Mouse (Mus musculus) kidney, adult 2 months (tissue): Measurements from ENCODE around the gene Trpm8. TPM values are rescaled to one million over a fixed set of nuclear protein-coding genes. Genes with fewer than 3 reads are reported as not detected.

ENCODE experiments used
- DNase-seq: peaks from one replicate; pipeline ENCODE4 v3.0.0; 2021
- H3K27ac ChIP-seq: fragments of 200-500 bp; 2 replicates; pipeline ENCODE4 v1.5.1; 2012; ENCODE audit warnings: low read depth, low read length, control low read depth, inconsistent platforms; ENCODE audit not compliant: insufficient read depth
- H3K27me3 ChIP-seq: fragments of 200-500 bp; replicated peaks from 2 replicates; pipeline ENCODE4 v1.6.1; 2012; ENCODE audit warnings: mild to moderate bottlenecking, moderate library complexity, low read length, inconsistent platforms; ENCODE audit not compliant: control insufficient read depth, insufficient read depth
- H3K36me3 ChIP-seq: fragments of 200-500 bp; 2 replicates; pipeline ENCODE4 v1.6.1; 2012; ENCODE audit warnings: mild to moderate bottlenecking, moderate library complexity, low read length, inconsistent platforms; ENCODE audit not compliant: control insufficient read depth, insufficient read depth
- H3K4me1 ChIP-seq: fragments of 200-500 bp; 2 replicates; pipeline ENCODE4 v1.6.1; 2011; ENCODE audit warnings: low read length; ENCODE audit not compliant: control insufficient read depth, insufficient read depth
- H3K4me3 ChIP-seq: fragments of 200-500 bp; 2 replicates; pipeline ENCODE4 v1.5.1; 2011; ENCODE audit warnings: mild to moderate bottlenecking, low read depth, low read length, control low read depth; ENCODE audit not compliant: insufficient read depth
- CTCF ChIP-seq: fragments of 200-500 bp; conservative IDR thresholded peaks from 2 replicates; pipeline ENCODE4 v1.5.1; 2011; ENCODE audit warnings: low read depth, mild to moderate bottlenecking, control low read depth, low read length, moderate library complexity, mixed read lengths; ENCODE audit not compliant: insufficient read depth, insufficient read length
- POLR2A ChIP-seq: fragments of 200-500 bp; IDR thresholded peaks from one replicate; pipeline ENCODE4 v1.6.1; 2011; ENCODE audit warnings: low read depth, low read length, control low read depth
- WGBS: fragments of 180-500 bp; shearing (Covaris S2); methylation state at CpG from one replicate; pipeline ENCODE4 v1.1.7; 2018; 5-methylcytosine and 5-hydroxymethylcytosine counted together
- polyA plus RNA-seq: library from polyadenylated mRNA; depleted of rRNA; stranded (reverse); fragments of >200 nt; gene quantifications from 2 replicates; pipeline ENCODE4 v1.2.3, GENCODE M21; 2012

Trpm8 gene
- polyA plus RNA-seq, 1 experiment = not detected

DNA sequence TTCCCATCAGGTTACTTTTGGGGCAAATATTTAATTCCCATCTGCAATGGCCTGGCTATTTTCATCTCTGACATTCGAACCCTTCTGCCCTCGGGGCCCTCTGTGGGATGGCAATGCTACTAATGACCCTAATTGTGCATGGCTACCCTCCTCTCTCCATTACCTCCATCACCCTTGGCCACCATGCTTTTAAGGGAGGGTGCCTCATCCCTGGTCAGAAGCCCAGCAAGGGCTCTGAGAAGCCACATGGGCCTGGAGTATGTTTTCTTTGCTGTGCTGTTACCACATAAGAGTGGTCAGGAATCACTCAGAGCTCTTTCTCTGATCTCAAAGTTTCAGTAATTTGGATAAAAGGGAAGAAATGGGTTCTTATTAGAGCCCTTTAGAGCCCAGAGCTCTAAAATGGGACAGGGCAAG, 22.1 kb downstream of the Trpm8 start:
- Histone ChIP-seq H3K4me1 (no peaks in the 10 kb centered on the region), H3K4me3 (no peak overlapping the region), H3K27ac (no peak overlapping the region), H3K27me3 (no peaks in the 10 kb centered on the region), H3K36me3 (no peaks in the 10 kb centered on the region)
- no peak for DNase-seq
- no peak for TF ChIP-seq POLR2A
- TF ChIP-seq CTCF = no peak
- WGBS = 76% methylated on average over 2 of the region's 2 CpGs

DNA sequence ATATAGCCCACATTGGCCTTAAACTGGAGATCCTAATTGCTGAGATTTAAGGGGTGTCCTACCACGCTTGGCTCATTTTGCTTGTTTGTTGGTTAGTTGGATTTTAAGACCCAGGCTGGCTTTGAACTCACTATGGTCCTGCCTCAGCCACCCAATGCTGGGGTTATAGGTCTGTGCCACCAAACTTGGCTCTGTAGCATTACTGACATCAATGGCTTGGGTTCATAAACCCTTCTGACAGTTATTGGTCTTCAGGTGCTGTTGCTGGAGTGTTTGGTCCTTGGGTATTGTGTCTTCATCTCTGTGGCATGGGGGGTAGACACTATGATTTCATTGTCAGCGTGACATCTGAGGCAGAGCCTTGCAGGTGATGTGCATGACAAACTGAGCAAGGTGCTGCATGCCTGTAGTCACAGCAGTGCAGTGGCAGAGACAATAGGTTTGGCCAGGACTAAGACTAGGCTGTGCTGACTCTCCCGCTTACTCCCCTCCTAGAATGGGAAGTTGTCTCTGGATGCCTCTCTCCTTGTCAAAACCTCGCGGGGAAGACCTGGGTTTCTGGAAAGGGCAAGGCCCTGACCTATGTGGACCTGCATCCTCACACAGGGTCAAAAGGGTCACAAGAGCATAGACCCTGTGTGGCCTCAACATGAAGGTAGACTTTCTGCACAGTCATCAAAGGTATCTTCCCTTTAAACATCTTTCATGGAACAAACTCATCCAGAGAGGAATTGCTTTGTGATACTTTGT, 23.0 kb downstream of the Trpm8 start:
- 35% methylated on average over 5 of the region's 5 CpGs for WGBS
- Histone ChIP-seq H3K36me3 (no peaks in the 10 kb centered on the region), H3K4me3 (no peak overlapping the region), H3K27me3 (no peaks in the 10 kb centered on the region), H3K4me1 (no peaks in the 10 kb centered on the region), H3K27ac (no peak overlapping the region)
- no peak for TF ChIP-seq POLR2A
- TF ChIP-seq CTCF = no peak
- no peak for DNase-seq

DNA sequence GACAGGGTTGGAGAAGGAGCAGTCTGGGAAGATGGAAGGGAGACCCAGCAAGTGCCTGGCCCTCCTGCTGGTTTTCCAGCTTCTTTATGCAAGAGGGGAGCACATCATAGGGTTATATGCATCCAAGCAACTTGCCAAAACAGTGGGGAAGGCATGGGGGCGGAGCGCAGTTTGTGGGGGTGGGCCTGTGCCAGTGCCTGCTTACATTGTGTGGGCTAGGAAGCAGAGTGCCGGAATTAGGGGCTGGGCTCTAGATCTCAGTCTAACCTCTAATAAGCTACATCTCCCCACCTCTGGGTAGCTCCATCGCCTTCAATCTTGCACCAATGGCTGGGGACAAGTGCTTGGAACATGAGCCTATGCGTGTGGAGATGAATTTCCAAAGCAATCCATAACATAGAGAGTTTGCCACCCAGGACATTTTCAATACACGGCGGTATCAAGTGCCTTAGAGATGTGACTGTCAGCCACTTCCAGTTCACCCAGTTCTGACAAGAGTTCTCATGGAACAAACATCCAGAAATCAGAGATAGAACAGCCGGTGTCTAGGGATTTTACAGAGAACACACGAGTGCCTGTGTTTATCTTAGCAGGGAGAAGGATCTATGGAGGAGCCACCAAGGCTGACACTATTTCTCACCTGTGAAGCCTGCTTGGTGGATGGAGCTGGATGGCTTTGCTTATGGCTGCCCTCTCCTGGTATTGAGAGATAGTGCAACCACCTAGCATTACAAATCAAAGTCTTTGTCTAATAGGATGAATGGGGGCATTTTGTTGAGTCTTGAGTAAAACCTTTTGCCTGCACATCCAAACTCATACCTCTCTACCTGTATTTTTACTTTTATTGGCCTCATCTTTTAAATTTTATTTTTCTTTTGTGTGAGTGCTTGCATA, 23.9 kb downstream of the Trpm8 start:
- no peak for DNase-seq
- Histone ChIP-seq H3K36me3 (no peaks in the 10 kb centered on the region), H3K27ac (no peak overlapping the region), H3K4me1 (no peaks in the 10 kb centered on the region), H3K27me3 (no peaks in the 10 kb centered on the region), H3K4me3 (no peak overlapping the region)
- 69% methylated on average over 9 of the region's 9 CpGs for WGBS
- TF ChIP-seq POLR2A = no peak
- TF ChIP-seq CTCF = no peak

DNA sequence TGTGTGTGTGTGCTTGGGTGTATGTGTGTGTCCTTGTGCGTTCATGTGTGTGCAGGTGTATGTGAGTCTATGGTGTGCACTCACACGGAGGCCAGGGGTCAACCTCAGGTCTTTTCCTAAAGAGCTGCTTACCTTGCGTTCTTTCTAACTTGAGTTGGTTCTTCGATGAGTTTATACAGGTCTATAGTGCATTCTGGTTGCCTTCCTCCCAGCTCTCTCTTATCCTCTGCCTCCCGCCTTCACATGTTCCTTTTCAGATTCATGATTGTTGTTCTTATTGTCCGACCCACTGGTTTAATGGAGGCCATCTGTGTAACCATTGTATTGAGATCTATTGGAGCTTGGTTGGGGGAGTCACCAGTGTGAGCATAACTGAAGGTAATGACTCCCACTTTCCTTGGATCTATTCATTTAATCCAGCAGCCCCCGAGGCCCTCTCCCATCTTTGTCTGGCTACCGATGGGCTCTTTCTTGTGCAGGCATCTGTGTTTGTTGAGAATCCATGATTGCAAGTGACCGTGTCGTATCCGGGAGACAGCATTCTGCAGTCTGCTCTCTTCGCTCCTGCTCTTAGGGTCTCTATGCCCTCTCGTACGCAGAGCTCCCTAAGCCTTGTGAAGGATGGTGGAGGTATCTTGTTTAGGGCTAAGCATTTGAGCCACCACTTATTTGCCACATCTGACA, 24.7 kb downstream of the Trpm8 start:
- H3K27ac ChIP-seq = no peak overlapping the region
- no peak overlapping the region for H3K4me3 ChIP-seq
- no peaks in the 10 kb centered on the region for H3K27me3 ChIP-seq
- no peak for DNase-seq
- TF ChIP-seq CTCF (no peak), POLR2A (no peak)
- 64% methylated on average over 14 of the region's 14 CpGs for whole genome bisulfite sequencing
- no peaks in the 10 kb centered on the region for H3K36me3 ChIP-seq
- no peaks in the 10 kb centered on the region for H3K4me1 ChIP-seq

DNA sequence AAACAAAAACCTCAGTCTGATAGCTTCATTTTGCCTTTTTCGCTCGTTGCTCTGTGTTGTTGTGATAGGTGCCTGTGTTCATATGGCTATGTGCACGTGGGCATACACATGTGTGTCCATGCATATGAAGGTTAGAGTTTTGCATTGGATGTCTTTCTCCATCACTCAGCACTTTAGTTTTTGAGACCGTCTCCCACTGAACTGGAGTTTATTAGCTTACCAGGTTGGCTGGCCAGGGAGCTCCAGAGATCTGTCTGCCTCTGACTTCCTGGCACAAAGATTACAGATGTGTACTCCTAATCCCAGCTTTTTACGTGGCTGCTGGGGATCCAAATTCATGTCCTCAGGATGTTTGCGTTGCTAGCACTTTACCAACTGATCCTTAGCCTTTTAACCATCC, 26.3 kb downstream of the Trpm8 start:
- 60% methylated on average over 6 of the region's 6 CpGs for WGBS
- Histone ChIP-seq H3K36me3 (no peaks in the 10 kb centered on the region), H3K4me1 (no peaks in the 10 kb centered on the region), H3K4me3 (no peak overlapping the region), H3K27me3 (no peaks in the 10 kb centered on the region), H3K27ac (no peak overlapping the region)
- DNase-seq = no peak
- no peak for TF ChIP-seq CTCF
- no peak for TF ChIP-seq POLR2A

DNA sequence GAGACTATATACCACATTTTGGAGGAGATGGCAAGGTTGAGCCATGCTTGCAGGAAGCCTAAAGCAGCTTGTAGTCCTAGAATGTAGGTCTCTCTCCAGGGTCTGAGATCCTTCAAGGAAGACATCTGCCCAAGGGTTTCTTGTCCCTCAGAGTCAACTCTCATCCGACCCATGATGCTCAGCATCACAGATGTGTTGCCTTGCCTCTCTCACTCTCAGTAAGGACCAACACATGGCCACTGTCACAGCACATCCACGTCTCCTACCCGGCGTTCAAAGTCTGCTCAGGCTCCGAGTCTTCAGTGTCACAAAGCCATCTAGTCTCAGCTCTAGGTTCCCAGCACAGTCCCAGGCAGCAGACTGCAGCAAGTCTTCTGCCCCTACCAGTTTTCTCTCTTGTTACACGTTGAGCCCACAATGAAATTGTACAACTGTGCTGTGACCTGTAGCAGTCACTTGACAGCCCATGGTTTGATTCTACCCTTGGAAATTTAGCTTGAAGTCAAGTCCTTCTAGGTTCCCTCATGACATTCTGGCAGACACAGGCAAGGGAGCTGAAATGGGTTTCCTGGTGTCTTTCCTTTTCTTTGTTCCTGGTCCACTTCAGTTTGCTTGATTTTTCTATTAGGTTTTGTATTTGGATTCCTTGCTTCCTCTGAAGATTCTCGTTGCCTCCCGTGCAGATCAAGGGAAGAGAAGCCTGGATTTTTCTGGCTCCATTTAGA, 27.0 kb downstream of the Trpm8 start:
- WGBS = 60% methylated on average over 8 of the region's 8 CpGs
- no peaks in the 10 kb centered on the region for H3K4me1 ChIP-seq
- DNase-seq = no peak
- H3K36me3 ChIP-seq = no peaks in the 10 kb centered on the region
- TF ChIP-seq CTCF = no peak
- TF ChIP-seq POLR2A = no peak
- H3K4me3 ChIP-seq = no peak overlapping the region
- no peak overlapping the region for H3K27ac ChIP-seq
- H3K27me3 ChIP-seq = no peaks in the 10 kb centered on the region
